Mouse (Mus musculus) liver, adult 2 months (tissue): ENCODE results near the gene Tmem254a.
"Not testable (repeated sequence)": the region's sequence is repeated elsewhere in the genome, so short reads cannot be mapped to it uniquely, and the experiment has no call there.

Experiments used
- CTCF ChIP-seq: fragments of 200-500 bp; IDR thresholded peaks from 2 replicates; pipeline ENCODE4 v1.5.1; 2011; ENCODE audit warnings: low read depth, low read length, control low read depth
- POLR2A ChIP-seq: fragments of 200-500 bp; IDR thresholded peaks from 2 replicates; pipeline ENCODE4 v1.6.1; 2011; ENCODE audit warnings: low read length, control low read depth; ENCODE audit not compliant: insufficient read depth; ENCODE audit errors: extremely low read depth

GRCm38 (mm10) chr14:25905243-25905642 lies 22.2 kb downstream of the Tmem254a start:
- TF ChIP-seq CTCF, POLR2A: not testable (repeated sequence)
